Mouse (Mus musculus): Measurements from ENCODE around the gene Elfn1.

DNA sequence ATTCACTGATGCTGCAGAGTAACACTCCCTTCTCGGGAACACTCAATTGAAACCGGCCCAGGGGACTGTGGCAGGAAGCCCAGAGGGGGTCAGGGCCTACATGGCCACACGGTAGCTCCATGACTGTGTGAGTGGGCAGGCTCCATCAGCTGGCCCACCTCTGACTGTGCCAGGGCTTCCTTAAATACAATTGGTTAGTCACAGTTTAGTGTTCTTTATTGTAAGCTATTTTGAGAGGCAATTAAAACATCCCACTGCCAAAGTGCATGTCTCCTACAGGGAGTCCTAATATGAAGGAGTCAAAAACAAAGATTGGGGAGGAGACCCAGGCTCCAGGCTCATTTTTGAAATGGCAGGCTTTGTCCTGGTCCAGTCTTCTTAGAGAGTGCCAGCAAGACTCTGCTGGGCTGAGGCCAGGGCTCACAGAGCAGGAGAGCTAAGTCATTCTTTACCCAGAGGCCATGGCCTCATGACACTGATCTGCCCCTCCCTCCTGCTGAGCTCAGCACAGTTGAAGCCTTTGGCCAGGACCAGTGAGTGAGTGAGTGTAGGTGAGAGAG, 116.3 kb downstream of the Elfn1 start:
- TF ChIP-seq CTCF (IDR thresholded peaks at IDR 0.05; ENCODE audit: low read depth, low read length) (no peak), GATA1 (IDR thresholded peaks at IDR 0.05; ENCODE audit: borderline replicate concordance, low read length) (no peak), TAL1 (conservative IDR thresholded peaks at IDR 0.05; ENCODE audit: low read depth, low read length) (no peak), GATA2 (IDR thresholded peaks at IDR 0.05; ENCODE audit: borderline replicate concordance, low read depth, low read length) (no peak)
